Mouse (Mus musculus): ENCODE measurements around the gene Rab13.

Gene Rab13

GRCm38 (mm10) chr3:90213377-90213866, at the start of gene Rab13, which contains the start of gene Rps27:
Rab13 (plus strand) TSS chr3:90213695.
Rps27 (minus strand) TSS chr3:90213651.
- peak; percentile 86 for DNase-seq (ENCODE audit: low spot score)

- no peak for DNase-seq (ENCODE audit: low spot score)
These were observed 33.9 kb upstream of the Rab13 start for GRCm38 (mm10) chr3:90179566-90179965.

- no peak for DNase-seq (ENCODE audit: low spot score)
These were observed 29.9 kb upstream of the Rab13 start for GRCm38 (mm10) chr3:90183581-90183980.

GRCm38 (mm10) chr3:90190859-90191510, 22.5 kb upstream of the Rab13 start:
- DNase-seq (ENCODE audit: low spot score) = no peak

- no peak for DNase-seq (ENCODE audit: low spot score)
These were observed 18.7 kb upstream of the Rab13 start for GRCm38 (mm10) chr3:90194759-90195158.

- DNase-seq (ENCODE audit: low spot score) = no peak
These were observed 17.9 kb upstream of the Rab13 start for GRCm38 (mm10) chr3:90195644-90196043.

GRCm38 (mm10) chr3:90197548-90197947, 15.9 kb upstream of the Rab13 start:
- DNase-seq (ENCODE audit: low spot score) = no peak

- no peak for DNase-seq (ENCODE audit: low spot score)
These were observed 10.6 kb upstream of the Rab13 start for GRCm38 (mm10) chr3:90202884-90203283.

- DNase-seq (ENCODE audit: low spot score) = no peak
These were observed 9.9 kb upstream of the Rab13 start for GRCm38 (mm10) chr3:90203619-90204018.

GRCm38 (mm10) chr3:90204582-90204981, 8.9 kb upstream of the Rab13 start:
- no peak for DNase-seq (ENCODE audit: low spot score)

- no peak for DNase-seq (ENCODE audit: low spot score)
These were observed 4.8 kb upstream of the Rab13 start for GRCm38 (mm10) chr3:90208662-90209061.

GRCm38 (mm10) chr3:90209908-90210566, 3.5 kb upstream of the Rab13 start:
- no peak for DNase-seq (ENCODE audit: low spot score)

GRCm38 (mm10) chr3:90211475-90212398, 1.8 kb upstream of the Rab13 start:
- no peak for DNase-seq (ENCODE audit: low spot score)

- no peak for DNase-seq (ENCODE audit: low spot score)
These were observed 772 bp upstream of the Rab13 start for GRCm38 (mm10) chr3:90212723-90213122.

GRCm38 (mm10) chr3:90213956-90214684, 625 bp downstream of the Rab13 start:
- DNase-seq (ENCODE audit: low spot score) = peak; percentile 18

- no peak for DNase-seq (ENCODE audit: low spot score)
These were observed 2.4 kb downstream of the Rab13 start for GRCm38 (mm10) chr3:90215825-90216380.

- DNase-seq (ENCODE audit: low spot score) = peak; percentile 47
These were observed 6.6 kb downstream of the Rab13 start for GRCm38 (mm10) chr3:90220088-90220487.

GRCm38 (mm10) chr3:90220531-90220951, 7.0 kb downstream of the Rab13 start:
- peak; percentile 84 for DNase-seq (ENCODE audit: low spot score)

- no peak for DNase-seq (ENCODE audit: low spot score)
These were observed 7.6 kb downstream of the Rab13 start for GRCm38 (mm10) chr3:90221123-90221522.

- DNase-seq (ENCODE audit: low spot score) = no peak
These were observed 9.0 kb downstream of the Rab13 start for GRCm38 (mm10) chr3:90222455-90222854.

GRCm38 (mm10) chr3:90222941-90223340, 9.4 kb downstream of the Rab13 start:
- no peak for DNase-seq (ENCODE audit: low spot score)
